Mouse (Mus musculus) ES-CJ7 (cell line): ENCODE measurements at regions not wholly inside any gene's neighbourhood (a gene's known extent, or its start where the extent isn't known, plus 50 kb on each side); places are given as distances from the start of the nearest gene placed in this dataset.
A peak's percentile ranks its signal among the peaks of the same experiment; 100 is the strongest.

Experiments
- DNase-seq: peaks from one replicate; pipeline ENCODE4 v3.0.0; 2011; ENCODE audit warnings: low read depth, low spot score

DNA sequence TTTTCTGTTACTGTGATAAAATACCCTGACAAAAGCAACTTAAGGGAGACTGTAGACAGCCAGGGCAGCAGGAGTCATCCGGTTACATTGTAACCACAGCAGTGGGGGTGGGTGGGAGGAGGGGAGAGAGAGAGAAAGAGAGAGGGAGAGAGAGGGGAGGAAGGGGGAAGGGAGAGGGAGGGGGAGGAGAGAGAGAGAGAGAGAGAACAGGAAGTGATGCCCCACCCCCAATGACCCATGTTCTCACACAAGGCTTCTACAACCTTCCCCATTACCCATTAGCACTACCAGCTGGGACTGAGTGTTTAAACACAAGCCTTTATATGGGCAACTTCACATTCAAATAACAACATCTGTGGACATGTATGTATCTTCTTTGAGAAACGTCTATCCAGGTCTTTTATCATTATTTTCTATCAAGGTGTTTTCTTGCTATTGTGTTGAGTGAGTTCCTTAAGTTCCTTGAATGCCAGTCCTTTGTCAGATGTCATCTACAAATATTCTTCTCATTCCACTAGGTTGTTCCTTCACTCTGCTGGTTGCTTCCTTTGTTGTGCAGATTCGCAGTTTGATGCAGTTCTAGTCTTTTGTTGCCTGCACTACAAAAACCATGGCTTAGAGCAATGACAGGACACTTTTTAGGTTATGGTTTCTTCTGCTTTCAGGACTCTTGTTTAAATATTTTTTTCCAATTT lies 274.7 kb upstream of the Ddx18 start:
- peak; percentile 81 for DNase-seq

DNA sequence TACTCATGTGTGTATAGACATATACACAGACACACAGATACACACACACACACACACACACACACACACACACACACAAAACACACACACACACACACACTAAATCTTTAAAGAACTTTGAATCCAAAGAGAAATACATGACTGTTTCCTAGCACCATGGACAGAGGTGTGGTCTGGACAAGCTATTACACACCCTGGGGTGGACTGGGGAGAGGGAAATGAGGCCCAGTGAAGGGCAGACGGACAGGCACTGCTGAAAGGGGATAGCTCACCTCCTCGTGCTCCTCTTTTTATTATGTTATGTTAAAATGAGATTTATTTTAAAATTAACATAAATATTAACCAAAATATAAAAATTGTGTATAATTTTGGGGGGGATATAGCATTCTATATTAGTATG lies 265.8 kb upstream of the Ddx18 start:
- no peak for DNase-seq

DNA sequence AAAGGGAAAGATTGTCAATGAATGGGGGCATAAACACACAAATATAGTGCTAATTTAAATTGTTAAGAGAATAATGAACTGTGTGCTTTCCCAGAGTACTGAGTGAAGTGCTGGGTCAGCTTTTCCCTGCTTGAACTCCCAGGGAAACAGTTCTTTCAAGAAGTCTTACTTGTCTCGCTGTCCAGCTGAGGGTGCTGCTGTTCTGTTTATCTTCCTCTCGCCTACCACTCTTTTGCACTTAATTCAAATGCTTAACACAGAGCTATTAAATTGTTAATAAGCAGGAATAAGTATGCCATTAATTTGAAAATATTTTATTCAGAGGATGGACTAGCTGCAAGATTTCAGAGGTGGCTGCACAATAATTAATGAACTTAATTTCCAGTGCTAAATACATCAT lies 262.5 kb upstream of the Ddx18 start:
- no peak for DNase-seq

DNA sequence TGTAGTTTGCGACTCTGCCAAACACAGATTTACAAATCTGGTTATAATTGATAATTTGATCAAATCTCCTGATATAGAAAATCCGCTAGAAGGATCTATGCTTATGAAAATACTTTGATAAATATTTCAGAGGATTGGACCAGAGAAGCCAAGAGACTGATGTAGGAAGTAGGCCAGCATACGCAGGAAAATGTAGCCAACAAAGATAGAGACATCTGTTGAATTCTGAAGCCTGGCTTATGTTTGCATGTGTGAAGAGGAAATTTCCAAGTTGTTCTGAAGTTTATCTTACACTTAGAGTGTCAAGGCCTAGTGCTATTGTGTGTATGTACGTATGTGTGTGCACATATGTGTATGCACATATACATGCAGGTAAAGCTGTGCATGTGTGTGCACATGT lies 255.2 kb upstream of the Ddx18 start:
- no peak for DNase-seq

DNA sequence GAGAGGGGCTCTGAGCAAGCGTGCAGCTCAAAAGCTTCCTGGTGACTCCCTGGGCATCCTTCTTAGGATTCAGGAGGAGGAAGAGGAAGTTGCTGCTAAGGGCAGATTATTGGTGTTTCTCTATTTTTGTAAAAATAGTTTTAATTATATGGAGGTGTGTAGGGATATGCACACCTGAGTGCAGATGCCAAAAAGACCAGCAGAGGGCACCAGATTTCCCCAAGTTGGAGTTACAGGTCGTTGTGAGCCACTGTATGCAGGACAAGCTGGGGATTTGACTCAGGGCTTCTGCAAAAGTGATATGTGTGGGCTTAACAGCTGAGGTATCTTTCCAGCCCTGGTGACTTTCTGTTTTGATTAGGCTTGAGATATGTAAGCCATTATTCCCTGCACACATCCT lies 235.5 kb upstream of the Ddx18 start:
- peak; percentile 20 for DNase-seq

DNA sequence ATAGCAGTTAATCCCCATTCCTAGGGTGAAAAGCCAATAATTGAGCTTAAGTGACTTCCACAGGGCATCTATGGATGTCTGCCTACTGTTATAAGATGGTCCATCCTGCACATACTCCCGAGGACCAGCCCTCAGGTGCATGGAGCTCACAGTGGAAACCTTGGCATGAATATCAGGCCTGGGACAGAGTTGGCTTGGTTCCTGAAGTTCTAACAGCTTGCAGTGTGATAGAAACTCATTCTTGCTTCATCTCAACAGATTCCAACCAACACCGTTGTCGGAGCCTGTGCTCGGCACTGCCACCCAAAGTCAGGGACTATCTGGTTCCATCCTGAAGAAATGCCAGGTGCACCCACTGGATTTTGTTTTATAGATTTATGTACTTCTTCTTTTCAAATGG lies 234.7 kb upstream of the Ddx18 start:
- no peak for DNase-seq

DNA sequence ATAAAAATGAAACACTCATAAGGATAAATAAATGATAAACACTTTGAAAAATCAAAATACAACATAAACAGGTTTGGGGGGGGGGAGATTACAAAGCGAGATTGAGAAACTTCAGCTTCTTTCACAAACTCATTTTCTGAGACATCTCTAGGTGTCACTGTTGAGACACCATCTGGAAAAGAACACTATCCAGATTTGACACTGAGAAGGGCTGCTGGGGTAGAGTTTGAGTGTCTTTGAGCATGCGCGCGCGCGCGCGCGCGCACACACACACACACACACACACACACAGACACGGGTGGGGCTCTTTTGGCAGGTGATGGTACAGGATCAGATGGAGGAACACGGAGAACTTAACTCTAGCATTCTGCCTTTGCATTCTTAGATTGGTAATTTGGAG lies 230.7 kb upstream of the Ddx18 start:
- DNase-seq: peak; percentile 25

DNA sequence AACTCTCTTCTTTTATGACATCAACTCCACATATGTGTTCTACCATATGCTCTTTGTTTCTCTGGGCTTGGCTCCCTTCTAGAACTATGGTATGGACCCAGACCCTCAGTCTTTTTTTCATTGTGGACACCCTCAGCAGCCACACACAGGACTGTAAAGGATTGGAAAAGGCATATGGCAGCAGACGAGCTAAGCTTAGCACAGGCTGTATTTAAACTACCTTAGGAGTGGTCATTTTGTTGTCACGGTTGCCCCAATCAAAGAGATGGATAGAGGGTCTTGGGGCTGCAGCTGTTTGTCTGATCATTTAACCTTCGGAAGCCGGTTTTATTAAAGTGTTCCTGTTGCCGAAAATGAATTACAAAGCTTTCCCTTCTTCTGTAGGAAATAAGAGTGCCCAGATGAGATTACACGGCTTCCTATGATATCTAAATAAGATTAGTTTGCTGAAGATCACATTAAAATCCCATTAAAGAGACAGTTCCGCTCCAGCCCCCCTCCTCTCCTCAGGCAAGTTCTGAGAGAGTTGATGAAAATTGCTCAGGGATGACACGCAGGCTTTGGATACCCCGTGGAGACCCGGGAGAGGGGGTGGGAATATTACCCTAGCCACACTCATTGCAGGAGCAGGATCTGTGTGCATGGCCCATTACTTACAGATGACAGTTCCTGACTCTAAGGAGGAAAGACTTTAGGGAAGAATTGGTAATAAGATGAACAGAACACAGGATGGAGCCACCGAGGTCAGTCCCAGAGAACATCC lies 227.4 kb upstream of the Ddx18 start:
- DNase-seq: no peak

DNA sequence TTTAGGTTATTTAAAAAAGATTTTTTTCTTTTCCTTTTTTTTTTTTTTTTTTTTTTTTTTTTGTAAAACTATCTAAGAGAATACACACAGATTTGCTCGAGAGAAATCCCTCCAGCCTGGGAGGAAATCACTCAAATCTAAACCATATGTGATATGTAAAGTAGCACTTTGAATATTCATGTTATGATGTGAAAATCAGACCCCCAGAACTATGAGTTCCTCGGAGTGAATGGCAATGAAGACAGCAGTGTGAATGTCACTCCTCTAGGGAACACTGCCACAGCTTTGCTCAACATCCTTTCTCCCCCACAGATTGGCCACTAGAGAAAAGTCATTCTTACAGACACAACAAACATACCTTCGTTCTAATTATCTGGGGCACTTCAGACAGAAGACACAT lies 217.8 kb upstream of the Ddx18 start:
- no peak for DNase-seq

DNA sequence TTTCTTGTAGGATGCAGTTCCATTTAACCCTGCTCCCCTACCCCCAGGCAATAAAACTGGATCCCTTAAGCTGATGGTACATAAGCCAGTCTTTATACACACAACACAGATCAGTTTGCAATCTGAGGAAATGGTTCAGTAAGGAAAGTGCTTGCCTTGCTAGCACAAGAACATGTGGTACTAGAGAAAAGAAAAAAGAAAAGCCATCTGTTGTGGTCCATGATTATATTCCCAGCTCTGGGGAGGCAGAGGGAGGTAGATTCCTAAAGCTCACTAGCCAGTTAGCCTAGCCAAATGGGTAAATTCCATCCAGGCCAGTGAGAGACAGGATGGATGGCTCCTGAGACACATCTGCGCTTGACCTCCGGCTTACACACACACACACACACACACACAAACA lies 206.2 kb upstream of the Ddx18 start:
- DNase-seq: no peak

DNA sequence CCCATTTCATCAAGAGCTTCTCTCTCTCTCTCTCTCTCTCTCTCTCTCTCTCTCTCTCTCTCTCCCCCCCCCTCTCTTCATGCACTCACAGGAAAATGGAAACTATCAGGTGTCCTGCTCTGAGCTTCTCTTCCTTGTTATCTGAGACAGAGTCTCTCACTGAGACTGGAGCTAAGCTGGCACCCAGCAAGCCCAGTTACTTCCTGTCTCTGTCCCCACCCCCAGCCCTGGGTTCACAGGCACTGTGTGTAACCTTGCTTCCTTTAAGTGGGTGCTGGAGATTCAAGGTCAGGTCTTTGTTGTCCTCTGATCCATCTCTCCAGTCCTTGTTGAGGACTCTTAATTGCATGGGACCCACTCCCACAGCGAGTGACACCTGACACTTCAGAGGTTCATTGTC lies 203.7 kb upstream of the Ddx18 start:
- peak; percentile 8 for DNase-seq

DNA sequence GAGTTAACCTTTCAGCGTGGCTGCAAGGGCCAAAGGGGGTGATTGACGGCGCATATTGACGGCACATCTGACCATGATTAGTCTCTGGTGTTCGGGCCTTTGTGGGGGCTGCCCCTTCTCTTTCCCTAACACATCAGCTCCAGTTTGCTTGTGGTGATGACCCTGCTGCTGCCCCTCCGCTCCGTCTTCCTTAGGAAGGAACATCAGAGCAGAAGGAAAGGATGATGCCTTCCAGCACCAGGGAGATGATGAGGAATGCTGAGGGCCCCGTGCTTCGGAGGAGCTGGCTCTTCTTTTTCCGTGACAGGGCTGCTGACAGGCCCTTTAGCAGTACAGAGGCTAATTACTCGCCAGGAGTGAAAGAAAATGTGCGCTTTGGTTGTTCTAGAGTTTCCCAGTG lies 203.1 kb upstream of the Ddx18 start:
- DNase-seq: no peak

DNA sequence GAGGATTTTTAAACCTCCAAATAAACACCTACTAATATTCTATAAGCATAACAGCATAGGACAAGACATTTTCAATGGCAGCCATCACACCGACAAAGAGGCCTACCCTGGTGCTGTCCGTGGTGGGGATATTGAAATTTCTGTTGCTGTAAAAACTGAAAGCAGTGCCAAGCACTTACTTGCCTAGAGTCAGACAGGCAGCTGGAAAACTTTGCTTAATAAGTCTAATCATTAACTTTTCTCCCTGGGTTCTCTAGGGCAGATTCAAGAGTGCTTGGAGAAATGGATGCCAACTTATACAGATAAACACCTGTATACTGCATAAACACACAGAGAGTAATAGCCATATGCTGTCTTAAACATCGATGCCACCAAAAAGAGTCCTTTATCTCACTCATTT lies 192.3 kb upstream of the Ddx18 start:
- DNase-seq: no peak

DNA sequence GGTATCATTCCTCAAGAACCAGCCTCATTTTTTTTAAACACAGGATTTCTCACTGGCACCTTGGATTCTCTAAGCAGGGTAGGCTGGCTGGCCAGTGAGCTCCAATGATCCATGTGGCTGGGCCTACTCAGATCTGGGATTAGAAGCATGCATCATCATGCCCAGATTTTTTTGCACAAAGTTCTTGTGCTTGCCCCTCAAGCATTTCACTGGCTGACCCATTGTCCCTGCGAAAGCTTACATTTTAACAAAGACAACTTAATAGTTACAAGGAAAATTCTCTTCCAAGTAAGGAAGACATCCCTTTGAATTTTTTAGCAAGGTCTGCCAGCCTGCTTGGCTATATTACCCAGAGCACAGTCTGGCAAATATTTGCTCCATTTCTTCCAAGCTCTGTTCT lies 177.4 kb upstream of the Ddx18 start:
- no peak for DNase-seq

DNA sequence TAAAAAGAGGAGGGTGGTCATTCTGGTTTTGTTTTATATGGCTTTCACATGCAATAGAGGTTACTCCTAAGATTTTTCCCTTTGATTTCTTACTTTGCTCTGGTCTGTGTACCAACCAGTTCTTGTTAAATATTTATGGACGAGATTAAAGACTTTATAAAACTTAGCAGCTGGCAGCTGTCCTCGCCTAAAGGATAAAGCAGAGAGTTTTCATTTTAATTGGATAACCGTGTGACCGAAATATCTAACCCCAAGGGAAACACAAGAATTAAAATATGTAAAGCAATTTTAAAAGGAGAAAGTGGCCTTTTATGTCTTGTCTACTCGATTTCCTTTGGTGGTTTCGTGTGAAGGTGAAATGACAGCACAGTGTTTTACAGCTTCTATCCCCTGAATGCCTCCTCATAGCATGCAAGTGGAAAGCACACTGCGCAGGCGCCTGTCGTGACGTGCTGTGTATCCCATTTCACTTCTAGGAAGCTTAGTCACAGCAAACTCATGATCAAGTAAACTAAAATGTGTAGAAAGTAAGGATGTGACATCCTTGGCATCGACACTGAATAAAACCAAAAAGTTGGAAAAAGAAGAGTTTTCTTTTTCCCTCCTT lies 167.4 kb upstream of the Ddx18 start:
- no peak for DNase-seq

DNA sequence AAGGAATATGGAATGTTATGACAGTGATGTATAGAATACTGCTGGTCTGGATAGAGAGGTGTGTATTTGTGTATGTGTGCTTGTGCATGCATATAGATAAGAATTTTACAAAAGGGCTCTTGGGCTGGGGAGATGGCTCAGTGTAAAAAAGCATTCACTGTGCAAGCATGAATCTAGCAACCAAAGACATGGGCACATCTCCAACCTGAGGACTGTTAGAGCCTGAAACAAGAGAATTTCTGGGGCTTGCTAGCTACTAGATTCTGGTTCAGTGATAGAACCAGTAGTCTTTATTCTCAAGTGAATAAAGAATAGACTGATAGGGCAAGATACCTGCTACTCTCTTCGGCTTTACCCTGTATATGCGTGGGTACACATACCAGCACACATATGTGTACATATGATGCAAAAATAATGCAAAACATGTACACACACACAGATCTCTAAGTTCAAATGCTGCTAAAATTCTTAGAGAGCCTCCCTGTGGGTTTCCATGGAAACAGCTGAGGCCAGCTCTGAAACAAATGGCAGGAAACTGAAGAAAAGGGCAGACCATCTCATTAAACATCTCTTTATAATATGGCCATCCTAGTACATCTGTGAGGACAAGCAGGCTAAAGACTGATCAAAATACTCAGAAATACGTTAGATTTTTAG lies 166.8 kb upstream of the Ddx18 start:
- no peak for DNase-seq

DNA sequence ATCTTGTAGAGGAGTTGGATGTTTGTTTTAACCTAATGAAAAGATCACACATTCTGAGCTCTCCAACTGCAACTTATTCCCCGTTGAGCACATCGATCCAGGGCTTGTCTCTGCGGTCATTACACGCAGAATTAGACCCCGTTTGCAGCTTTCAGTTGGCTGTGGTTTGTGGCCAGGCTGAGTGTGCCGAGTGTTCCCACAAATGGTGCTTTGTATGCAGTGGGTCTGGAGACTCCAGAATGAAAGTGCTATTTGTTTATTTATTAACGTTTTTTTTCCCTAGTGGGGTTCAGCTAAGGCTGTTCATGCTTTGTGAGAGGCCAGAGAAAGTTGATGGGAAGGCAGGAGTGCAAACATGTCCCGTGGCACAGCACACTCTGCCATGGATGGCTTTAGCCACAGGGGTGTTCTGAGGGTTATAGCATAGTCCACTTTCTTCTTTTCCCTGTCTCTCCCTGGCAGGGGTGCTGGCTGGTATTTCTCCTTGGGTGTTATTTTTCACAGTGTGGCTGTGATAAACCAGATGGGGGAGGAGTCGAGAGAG lies 141.6 kb upstream of the Ddx18 start:
- no peak for DNase-seq

DNA sequence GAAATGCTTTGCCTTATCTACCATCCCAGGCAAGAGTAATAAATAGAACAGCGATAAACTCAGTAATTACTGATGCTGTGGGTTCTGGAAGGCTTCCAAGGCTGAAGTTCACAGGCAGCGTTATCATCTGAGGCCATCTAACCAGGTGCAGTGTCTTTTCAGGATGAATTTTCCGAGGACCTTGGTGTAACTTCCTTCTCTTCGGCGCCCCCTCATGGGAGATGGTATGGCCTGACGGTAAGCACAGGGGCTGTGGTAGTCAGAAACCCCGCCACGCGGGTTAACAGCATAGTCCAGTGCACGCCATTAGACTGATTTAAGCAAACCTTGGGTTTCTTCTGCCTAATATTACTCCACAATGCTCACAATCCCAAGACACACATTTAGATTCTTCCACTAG lies 140.5 kb upstream of the Ddx18 start:
- peak; percentile 59 for DNase-seq

DNA sequence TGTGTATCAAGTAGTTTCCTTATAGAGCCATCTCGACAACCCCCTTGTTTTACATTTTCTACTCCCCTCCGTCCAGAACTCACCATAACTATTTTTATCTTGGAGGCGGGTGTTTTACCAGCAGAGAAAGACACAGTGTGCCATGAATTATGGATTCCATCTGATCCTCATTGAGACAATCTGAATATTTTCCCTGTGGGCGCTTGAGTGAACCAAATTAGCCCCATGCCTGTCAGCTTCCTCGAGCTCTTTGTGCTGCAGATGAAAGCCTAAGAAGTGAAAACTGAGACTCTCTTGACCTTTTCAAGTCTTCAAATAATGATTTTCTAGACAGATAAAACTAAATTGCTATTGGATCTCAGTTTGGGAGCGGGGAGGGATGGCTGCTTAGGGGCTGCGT lies 134.0 kb upstream of the Ddx18 start:
- no peak for DNase-seq

DNA sequence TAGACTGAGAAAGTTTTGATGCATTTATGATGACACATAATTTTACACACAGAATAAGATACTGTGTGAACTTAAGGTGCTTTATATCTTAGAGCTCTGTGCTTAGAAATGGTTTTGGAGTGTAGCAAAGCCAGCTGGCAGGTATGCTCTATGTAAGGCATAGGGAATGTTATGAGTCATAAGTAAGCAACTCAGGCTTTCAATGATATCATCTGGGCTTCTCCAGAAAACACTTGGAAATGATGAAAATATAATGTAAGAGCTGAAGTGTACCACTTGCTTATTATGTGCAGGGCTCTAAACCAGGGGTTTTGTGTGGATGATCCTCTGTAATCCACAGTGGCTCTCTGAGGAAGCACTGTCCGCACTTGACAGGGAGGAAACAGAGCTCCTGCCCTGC lies 86.1 kb upstream of the Ddx18 start:
- no peak for DNase-seq

DNA sequence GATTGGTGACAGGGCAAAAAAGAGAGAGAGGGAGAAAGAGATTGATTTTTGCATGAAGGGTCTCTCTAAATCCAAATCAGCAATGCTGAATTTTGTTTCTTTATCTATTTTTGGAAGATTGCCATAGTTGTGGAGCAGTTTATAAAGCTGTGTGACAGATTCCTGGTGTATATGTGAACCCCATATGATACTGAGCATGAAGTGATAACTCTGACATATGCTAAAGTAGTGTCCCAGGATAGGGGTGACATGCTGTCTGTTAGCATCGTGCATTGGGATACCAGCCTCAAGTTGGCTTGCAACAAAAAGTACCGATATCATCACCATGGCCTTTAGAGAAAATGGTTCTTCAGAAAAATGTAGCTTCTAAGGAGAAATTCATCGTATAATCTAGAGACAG lies 82.3 kb upstream of the Ddx18 start:
- DNase-seq: no peak

DNA sequence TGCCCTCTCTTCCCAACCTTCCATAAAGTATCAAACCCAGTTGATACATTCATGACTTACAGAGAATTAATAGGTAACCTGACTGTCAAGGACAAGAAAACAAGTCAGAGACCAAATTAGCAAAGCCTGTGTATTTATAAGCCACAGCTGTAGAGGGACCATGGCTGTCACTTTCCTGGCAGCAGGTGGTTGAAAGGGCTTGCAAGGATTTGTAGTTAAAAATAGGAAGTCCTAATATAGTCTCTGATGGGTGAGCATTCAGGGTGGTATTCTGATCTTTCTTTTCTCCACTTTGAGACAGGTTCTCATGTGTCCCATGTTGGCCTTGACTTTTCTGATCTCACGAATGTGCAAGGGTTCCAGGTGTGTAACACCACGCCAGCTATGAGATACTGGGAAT lies 63.7 kb upstream of the Ddx18 start:
- no peak for DNase-seq
